23 mouse cellular contexts compared by ENCODE assay signal in genomic region chr5:26887496-26887895, GRCm38 (mm10).
DNase-seq lines count a peak whose midpoint lies in the region; ATAC-seq lines count a peak whose summit lies in the region.
"Had no signal": no experiment of that assay in that cellular context is flagged by ENCODE, and none has a peak within 500 bp of the region (broad histone marks: within the 10 kb centered on the region; RNA-seq: fewer than 3 reads in every experiment).

No protein-coding gene starts in this region.

- H3K4me2 ChIP-seq in forebrain, embryonic 14.5 days (ENCODE audit: low read length) = no peak overlapping the region
- H3K4me2 ChIP-seq: embryonic facial prominence, embryonic 12.5 days; embryonic facial prominence, embryonic 15.5 days; forebrain, embryonic 15.5 days; heart, embryonic 11.5 days; hindbrain, embryonic 12.5 days; hindbrain, embryonic 15.5 days had no signal

- H3K27me3 ChIP-seq in forebrain, embryonic 14.5 days (replicated peaks; ENCODE audit: control insufficient read depth, insufficient read depth, low read length) = no peaks in the 10 kb centered on the region
- no peaks in the 10 kb centered on the region for H3K27me3 ChIP-seq in forebrain, embryonic 10.5 days (ENCODE audit: poor library complexity, severe bottlenecking)
- H3K27me3 ChIP-seq: embryonic facial prominence, embryonic 12.5 days; embryonic facial prominence, embryonic 15.5 days; forebrain, embryonic 15.5 days; hindbrain, embryonic 12.5 days; hindbrain, embryonic 15.5 days had no signal

- 0 out of 2 replicates have a peak, but pooled peaks have one; percentile 20 for ATAC-seq in forebrain, embryonic 14.5 days
- peak; percentile 52; the same call in 1 of the 2 replicates for ATAC-seq in frontal cortex, adult (ENCODE audit: low TSS enrichment)
- ATAC-seq: forebrain, embryonic 15.5 days; intestine, postnatal 0 days had no signal

- no peaks in the 10 kb centered on the region for H3K4me1 ChIP-seq in forebrain, embryonic 14.5 days (ENCODE audit: control insufficient read depth, insufficient read depth, low read length)
- H3K4me1 ChIP-seq in forebrain, embryonic 10.5 days = no peaks in the 10 kb centered on the region; the same call in 1 of the 2 replicates
- H3K4me1 ChIP-seq: embryonic facial prominence, embryonic 12.5 days; embryonic facial prominence, embryonic 15.5 days; hindbrain, embryonic 12.5 days; hindbrain, embryonic 15.5 days had no signal

- H3K27ac ChIP-seq in forebrain, embryonic 14.5 days (ENCODE audit: low read depth, low read length) = no peak overlapping the region
- H3K27ac ChIP-seq in forebrain, embryonic 10.5 days = no peak overlapping the region
- H3K27ac ChIP-seq: embryonic facial prominence, embryonic 12.5 days; embryonic facial prominence, embryonic 15.5 days; forebrain, embryonic 15.5 days; heart, adult 2 months; hindbrain, embryonic 12.5 days; hindbrain, embryonic 15.5 days had no signal

- WGBS in forebrain, embryonic 14.5 days = 29% methylated on average over 1 of the region's 1 CpGs
- WGBS in forebrain, embryonic 10.5 days = 83% methylated on average over 1 of the region's 1 CpGs

- peak; percentile 50 for DNase-seq in forebrain, embryonic 14.5 days (ENCODE audit: low spot score)
- no peak for DNase-seq in forebrain, embryonic 10.5 days (ENCODE audit: extremely low spot score, low spot score)
- no peak for DNase-seq in frontal cortex, postnatal 14 days (ENCODE audit: low spot score in 2 of 2)
- DNase-seq in brain, adult 2 months (ENCODE audit: low read depth, low spot score) = peak; percentile 37
- no peak for DNase-seq in layer of hippocampus, adult 18-20 months (ENCODE audit: low spot score in 2 of 2)
- DNase-seq: adrenal gland, adult 2 months; adrenal gland, postnatal 14 days; cerebellum, adult 11 months; cerebellum, adult 2 months; cerebellum, adult 9-11 months; cerebellum, postnatal 25 days; gastrocnemius, postnatal 10 days; gastrocnemius, postnatal 36 days; heart, adult 2 months; kidney, adult 2 months had no signal

- no peak overlapping the region for H3K9ac ChIP-seq in forebrain, embryonic 14.5 days (ENCODE audit: low read length)
- H3K9ac ChIP-seq: embryonic facial prominence, embryonic 12.5 days; embryonic facial prominence, embryonic 15.5 days; forebrain, embryonic 15.5 days; hindbrain, embryonic 12.5 days; hindbrain, embryonic 15.5 days had no signal

- H3K36me3 ChIP-seq in forebrain, embryonic 14.5 days (ENCODE audit: control insufficient read depth, insufficient read depth, low read length) = no peaks in the 10 kb centered on the region
- H3K36me3 ChIP-seq in forebrain, embryonic 10.5 days (replicated peaks) = no peaks in the 10 kb centered on the region
- H3K36me3 ChIP-seq: embryonic facial prominence, embryonic 12.5 days; embryonic facial prominence, embryonic 15.5 days; forebrain, embryonic 15.5 days; hindbrain, embryonic 12.5 days; hindbrain, embryonic 15.5 days had no signal

- H3K9me3 ChIP-seq in forebrain, embryonic 14.5 days (replicated peaks; ENCODE audit: control insufficient read depth, low read length) = no peaks in the 10 kb centered on the region
- H3K9me3 ChIP-seq in forebrain, embryonic 10.5 days = no peaks in the 10 kb centered on the region
- H3K9me3 ChIP-seq: embryonic facial prominence, embryonic 12.5 days; embryonic facial prominence, embryonic 15.5 days; forebrain, embryonic 15.5 days; hindbrain, embryonic 12.5 days; hindbrain, embryonic 15.5 days had no signal

- H3K4me3 ChIP-seq in forebrain, embryonic 14.5 days (ENCODE audit: low read depth, low read length) = no peak overlapping the region
- no peak overlapping the region for H3K4me3 ChIP-seq in forebrain, embryonic 10.5 days
- H3K4me3 ChIP-seq: embryonic facial prominence, embryonic 12.5 days; embryonic facial prominence, embryonic 15.5 days; forebrain, embryonic 15.5 days; heart, adult 2 months; hindbrain, embryonic 12.5 days; hindbrain, embryonic 15.5 days had no signal

Comparison
In these comparisons a context has a peak if more than half of its experiments do, and no peak if none do; other contexts are left out.
1. DNase-seq: peak in forebrain, embryonic 14.5 days (single experiment) and brain, adult 2 months (single experiment); none in forebrain, embryonic 10.5 days (single experiment), frontal cortex, postnatal 14 days (0 of 2) and layer of hippocampus, adult 18-20 months (0 of 2).